Mouse (Mus musculus) neural tube, embryonic 11.5 days (tissue): ENCODE measurements around the gene Trmt11. TPM values are rescaled to one million over a fixed set of nuclear protein-coding genes. Genes with fewer than 3 reads are reported as not detected.

Experiments
- ATAC-seq: fragments of 200-750 bp; cut with Nextera tagmentation; 2 replicates; pipeline ENCODE4 v1.8.0; 2017; ENCODE audit warnings: moderate number of reproducible peaks, mild to moderate bottlenecking, moderate TSS enrichment, moderate library complexity; ENCODE audit not compliant: insufficient read depth, low FRiP score, low TSS enrichment
- DNase-seq: peaks from one replicate; pipeline ENCODE4 v3.0.0-alpha.2; 2015; ENCODE audit warnings: low spot score
- H3K27ac ChIP-seq: fragments of 300-500 bp; sonication (generic); 2 replicates; pipeline ENCODE4 v1.5.1; 2014; ENCODE audit warnings: low read depth, mild to moderate bottlenecking, low read length
- H3K27me3 ChIP-seq: fragments of 300-500 bp; sonication (generic); 2 replicates; pipeline ENCODE4 v1.6.1; 2014; ENCODE audit warnings: mild to moderate bottlenecking, low read length, mixed read lengths; ENCODE audit not compliant: control insufficient read depth, insufficient read depth
- H3K36me3 ChIP-seq: fragments of 300-500 bp; sonication (generic); 2 replicates; pipeline ENCODE4 v1.6.1; 2014; ENCODE audit warnings: mild to moderate bottlenecking, low read length, moderate library complexity, mixed read lengths; ENCODE audit not compliant: control insufficient read depth, insufficient read depth
- H3K4me1 ChIP-seq: fragments of 300-500 bp; sonication (generic); 2 replicates; pipeline ENCODE4 v1.6.1; 2014; ENCODE audit warnings: low read length, mixed read lengths; ENCODE audit not compliant: control insufficient read depth, insufficient read depth
- H3K4me2 ChIP-seq: fragments of 300-500 bp; sonication (generic); 2 replicates; pipeline ENCODE4 v1.6.1; 2014; ENCODE audit warnings: low read depth, mild to moderate bottlenecking, moderate library complexity
- H3K4me3 ChIP-seq: fragments of 300-500 bp; sonication (generic); 2 replicates; pipeline ENCODE4 v1.5.1; 2014; ENCODE audit warnings: low read depth, low read length
- H3K9ac ChIP-seq: fragments of 300-500 bp; sonication (generic); 2 replicates; pipeline ENCODE4 v1.6.1; 2014; ENCODE audit warnings: mild to moderate bottlenecking, low read length
- H3K9me3 ChIP-seq: fragments of 300-500 bp; sonication (generic); 2 replicates; pipeline ENCODE4 v1.6.1; 2016; ENCODE audit warnings: low read length; ENCODE audit not compliant: control insufficient read depth
- WGBS: fragments of 180-500 bp; shearing (Covaris S2); extraction: QIAGEN DNeasy Blood & Tissue Kit; methylation state at CpG from one replicate; pipeline ENCODE4 v1.1.7; 2014; 5-methylcytosine and 5-hydroxymethylcytosine counted together
- polyA plus RNA-seq: library from polyadenylated mRNA; unstranded; fragments of >200 nt; fragmentation: Nextera tagmentation; extraction: Ambion mirVana; gene quantifications from 2 replicates; pipeline ENCODE4 v1.2.1, GENCODE M21; 2014

The Trmt11 gene
- polyA plus RNA-seq, 1 experiment from 2014 or later, result 27.6 TPM

GRCm38 (mm10) chr10:30587037-30587436 is 13.5 kb downstream of the Trmt11 start:
- Histone ChIP-seq H3K4me3 (no peak overlapping the region), H3K27ac (no peak overlapping the region), H3K4me2 (no peak overlapping the region), H3K9ac (no peak overlapping the region), H3K4me1 (no peaks in the 10 kb centered on the region), H3K9me3 (no peaks in the 10 kb centered on the region), H3K36me3 (no peaks in the 10 kb centered on the region), H3K27me3 (no peaks in the 10 kb centered on the region)
- no peak for DNase-seq
- 79% methylated on average over 5 of the region's 5 CpGs for WGBS
- ATAC-seq, result no peak

GRCm38 (mm10) chr10:30585691-30586090 is 14.9 kb downstream of the Trmt11 start:
- DNase-seq, result no peak
- no peaks in the 10 kb centered on the region for H3K36me3 ChIP-seq
- 95% methylated on average over 1 of the region's 1 CpGs for WGBS

GRCm38 (mm10) chr10:30577670-30578280 is 22.8 kb downstream of the Trmt11 start:
- WGBS, result 96% methylated on average over 5 of the region's 5 CpGs
- H3K4me3 ChIP-seq, result no peak overlapping the region
- H3K4me1 ChIP-seq, result no peaks in the 10 kb centered on the region
- no peak for DNase-seq
- H3K36me3 ChIP-seq, result no peaks in the 10 kb centered on the region
- H3K9me3 ChIP-seq, result no peaks in the 10 kb centered on the region
- H3K27ac ChIP-seq, result no peak overlapping the region
- H3K27me3 ChIP-seq, result no peaks in the 10 kb centered on the region
- ATAC-seq, result no peak
- no peak overlapping the region for H3K9ac ChIP-seq
- H3K4me2 ChIP-seq, result no peak overlapping the region

More at GRCm38 (mm10) chr10:30585691-30586090, 14.9 kb downstream of the Trmt11 start:
- H3K9me3 ChIP-seq, result no peaks in the 10 kb centered on the region
- H3K9ac ChIP-seq, result no peak overlapping the region
- H3K4me3 ChIP-seq, result no peak overlapping the region
- no peak overlapping the region for H3K4me2 ChIP-seq
- ATAC-seq, result no peak
- no peaks in the 10 kb centered on the region for H3K27me3 ChIP-seq
- H3K4me1 ChIP-seq, result no peaks in the 10 kb centered on the region
- H3K27ac ChIP-seq, result no peak overlapping the region

GRCm38 (mm10) chr10:30566364-30566763 is 34.2 kb downstream of the Trmt11 start:
- no peak for DNase-seq
- no peak overlapping the region for H3K4me2 ChIP-seq
- H3K36me3 ChIP-seq, result no peaks in the 10 kb centered on the region; the same call in 1 of the 2 replicates
- H3K9me3 ChIP-seq, result no peaks in the 10 kb centered on the region
- no peak overlapping the region for H3K9ac ChIP-seq
- H3K4me3 ChIP-seq, result no peak overlapping the region
- no peak overlapping the region for H3K27ac ChIP-seq
- ATAC-seq, result no peak
- no peaks in the 10 kb centered on the region for H3K4me1 ChIP-seq
- no peaks in the 10 kb centered on the region for H3K27me3 ChIP-seq

- Histone ChIP-seq H3K36me3 (no peaks in the 10 kb centered on the region; the same call in 1 of the 2 replicates), H3K9ac (no peak overlapping the region), H3K27ac (no peak overlapping the region), H3K4me2 (no peak overlapping the region), H3K4me1 (no peaks in the 10 kb centered on the region), H3K27me3 (no peaks in the 10 kb centered on the region), H3K4me3 (no peak overlapping the region), H3K9me3 (no peaks in the 10 kb centered on the region)
- DNase-seq (no peak), ATAC-seq (no peak)
- WGBS, result 91% methylated on average over 3 of the region's 3 CpGs
These were observed 35.9 kb downstream of the Trmt11 start for GRCm38 (mm10) chr10:30564651-30565050.

GRCm38 (mm10) chr10:30555686-30556578 is 44.6 kb downstream of the Trmt11 start:
- DNase-seq (no peak), ATAC-seq (no peak)
- Histone ChIP-seq H3K9me3 (no peaks in the 10 kb centered on the region), H3K36me3 (peaks cover 3% of the 10 kb centered on the region), H3K27me3 (no peaks in the 10 kb centered on the region), H3K27ac (no peak overlapping the region), H3K4me3 (no peak overlapping the region), H3K4me2 (no peak overlapping the region), H3K4me1 (no peaks in the 10 kb centered on the region), H3K9ac (no peak overlapping the region)
- 92% methylated on average over 11 of the region's 11 CpGs for WGBS

GRCm38 (mm10) chr10:30552377-30552776 is 48.2 kb downstream of the Trmt11 start:
- Histone ChIP-seq H3K9me3 (no peaks in the 10 kb centered on the region), H3K4me2 (no peak overlapping the region), H3K9ac (no peak overlapping the region), H3K4me1 (no peaks in the 10 kb centered on the region), H3K36me3 (no peaks in the 10 kb centered on the region; the same call in 1 of the 2 replicates), H3K4me3 (no peak overlapping the region), H3K27me3 (no peaks in the 10 kb centered on the region), H3K27ac (no peak overlapping the region)
- no peak for ATAC-seq
- no peak for DNase-seq
- 90% methylated on average over 1 of the region's 1 CpGs for WGBS

GRCm38 (mm10) chr10:30549974-30550373 is 50.6 kb downstream of the Trmt11 start:
- Histone ChIP-seq H3K36me3 (peaks cover 2% of the 10 kb centered on the region), H3K27ac (no peak overlapping the region), H3K27me3 (no peaks in the 10 kb centered on the region), H3K9ac (no peak overlapping the region), H3K4me3 (no peak overlapping the region), H3K9me3 (no peaks in the 10 kb centered on the region), H3K4me1 (no peaks in the 10 kb centered on the region), H3K4me2 (no peak overlapping the region)
- ATAC-seq (no peak), DNase-seq (no peak)
- WGBS, result 91% methylated on average over 3 of the region's 3 CpGs

GRCm38 (mm10) chr10:30538538-30538815 is 62.1 kb downstream of the Trmt11 start:
- DNase-seq, result no peak
- Histone ChIP-seq H3K4me3 (no peak overlapping the region), H3K27ac (no peak overlapping the region), H3K36me3 (peaks cover 2% of the 10 kb centered on the region; the same call in 1 of the 2 replicates), H3K4me2 (no peak overlapping the region), H3K9me3 (no peaks in the 10 kb centered on the region), H3K4me1 (no peaks in the 10 kb centered on the region), H3K27me3 (no peaks in the 10 kb centered on the region), H3K9ac (no peak overlapping the region)
- ATAC-seq, result no peak
- 70% methylated on average over 5 of the region's 5 CpGs for WGBS
